Mouse (Mus musculus) liver, embryonic 13.5 days (tissue): ENCODE measurements around the gene Ahsg. TPM values are rescaled to one million over a fixed set of nuclear protein-coding genes. Genes with fewer than 3 reads are reported as not detected.

Source experiments
- ATAC-seq: fragments of 200-750 bp; cut with Nextera tagmentation; 2 replicates; pipeline ENCODE4 v1.8.0; 2017; ENCODE audit warnings: low read depth, mild to moderate bottlenecking, moderate number of reproducible peaks, moderate library complexity
- DNase-seq: peaks from one replicate; pipeline ENCODE4 v3.0.0; 2022
- H3K27ac ChIP-seq: fragments of 300-500 bp; sonication (generic); 2 replicates; pipeline ENCODE4 v1.5.1; 2015; ENCODE audit warnings: moderate library complexity, mild to moderate bottlenecking, inconsistent platforms
- H3K27me3 ChIP-seq: fragments of 300-500 bp; sonication (generic); 2 replicates; pipeline ENCODE4 v1.6.1; 2015; ENCODE audit warnings: mild to moderate bottlenecking, inconsistent platforms
- H3K36me3 ChIP-seq: fragments of 300-500 bp; sonication (generic); 2 replicates; pipeline ENCODE4 v1.6.1; 2015; ENCODE audit warnings: mild to moderate bottlenecking, inconsistent platforms
- H3K4me1 ChIP-seq: fragments of 300-500 bp; sonication (generic); replicated peaks from 2 replicates; pipeline ENCODE4 v1.6.1; 2015; ENCODE audit warnings: inconsistent platforms
- H3K4me2 ChIP-seq: fragments of 300-500 bp; sonication (generic); 2 replicates; pipeline ENCODE4 v1.6.1; 2015; ENCODE audit warnings: inconsistent platforms, mild to moderate bottlenecking, moderate library complexity
- H3K4me3 ChIP-seq: fragments of 300-500 bp; sonication (generic); replicated peaks from 2 replicates; pipeline ENCODE4 v1.5.1; 2015; ENCODE audit warnings: mild to moderate bottlenecking, inconsistent platforms
- H3K9ac ChIP-seq: fragments of 300-500 bp; sonication (generic); 2 replicates; pipeline ENCODE4 v1.6.1; 2015; ENCODE audit warnings: mild to moderate bottlenecking, inconsistent platforms
- H3K9me3 ChIP-seq: fragments of 300-500 bp; sonication (generic); replicated peaks from 2 replicates; pipeline ENCODE4 v1.6.1; 2016; ENCODE audit warnings: inconsistent platforms
- WGBS: fragments of 180-500 bp; shearing (Covaris S2); methylation state at CpG from one replicate; pipeline ENCODE4 v1.1.7; 2015; ENCODE audit not compliant: insufficient replicate concordance; 5-methylcytosine and 5-hydroxymethylcytosine counted together
- polyA plus RNA-seq: library from polyadenylated mRNA; unstranded; fragments of >200 nt; fragmentation: Nextera tagmentation; extraction: Ambion mirVana; gene quantifications from 2 replicates; pipeline ENCODE4 v1.2.1, GENCODE M21; 2015

The Ahsg gene
- polyA plus RNA-seq = 513 TPM in 2 replicates

DNA sequence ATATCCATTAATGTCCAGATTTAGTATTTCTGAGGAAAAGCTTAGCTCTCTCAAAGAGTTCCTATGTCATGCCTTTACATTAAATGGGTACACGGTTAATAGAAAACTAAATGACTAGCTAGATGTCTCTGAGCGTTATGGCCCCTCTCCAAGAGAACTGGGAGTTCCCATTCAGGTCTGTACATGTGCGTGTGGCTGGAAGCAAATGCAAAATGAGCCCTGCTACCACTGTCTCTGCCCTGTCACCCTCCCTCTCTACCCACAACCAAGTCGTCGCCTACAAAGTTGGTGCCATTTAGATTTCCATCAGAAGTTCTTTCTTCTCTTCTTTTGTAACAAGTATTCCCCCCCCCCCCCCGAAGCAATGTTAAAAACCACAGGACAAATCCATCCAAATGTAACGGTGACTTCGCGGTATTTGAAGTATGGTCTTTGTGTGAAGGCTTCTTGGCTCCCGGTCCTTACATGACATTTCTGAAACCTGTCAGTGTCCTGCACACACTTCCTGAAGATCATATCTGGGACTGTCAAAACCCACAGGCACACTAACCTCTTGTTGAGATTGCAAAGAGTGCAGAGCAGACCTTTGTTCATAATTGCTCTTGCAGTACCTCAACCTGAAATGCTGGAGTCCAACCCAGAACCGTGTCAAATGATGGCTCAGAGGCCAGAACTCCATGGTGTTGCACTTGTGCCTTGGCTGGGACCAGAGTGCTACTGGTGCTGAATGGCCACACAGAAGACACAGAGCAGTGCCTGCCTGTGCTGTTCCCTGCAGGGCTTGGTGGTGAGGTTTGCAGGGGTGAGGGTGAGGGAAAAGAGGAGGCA, at the start of gene Ahsg:
Gene Ahsg, plus strand, starts transcription at position 595 of the 828 bp plus-strand sequence.
- peak within 1 kb of the TSS; percentile 21; the same call in 1 of the 2 replicates for H3K4me2 ChIP-seq
- peak within 1 kb of the TSS; percentile 47 for H3K9ac ChIP-seq
- no peaks in the 10 kb centered on the region for H3K27me3 ChIP-seq
- DNase-seq (no peak), ATAC-seq (peak; percentile 22; the same call in 1 of the 2 replicates)
- peaks cover 24% of the 10 kb centered on the region for H3K4me1 ChIP-seq
- WGBS = 33% methylated on average over 11 of the region's 11 CpGs
- peaks cover 3% of the 10 kb centered on the region; the same call in 1 of the 2 replicates for H3K36me3 ChIP-seq
- H3K27ac ChIP-seq = peak within 1 kb of the TSS; percentile 74
- H3K4me3 ChIP-seq = peak within 1 kb of the TSS; percentile 41
- H3K9me3 ChIP-seq = no peaks in the 10 kb centered on the region

DNA sequence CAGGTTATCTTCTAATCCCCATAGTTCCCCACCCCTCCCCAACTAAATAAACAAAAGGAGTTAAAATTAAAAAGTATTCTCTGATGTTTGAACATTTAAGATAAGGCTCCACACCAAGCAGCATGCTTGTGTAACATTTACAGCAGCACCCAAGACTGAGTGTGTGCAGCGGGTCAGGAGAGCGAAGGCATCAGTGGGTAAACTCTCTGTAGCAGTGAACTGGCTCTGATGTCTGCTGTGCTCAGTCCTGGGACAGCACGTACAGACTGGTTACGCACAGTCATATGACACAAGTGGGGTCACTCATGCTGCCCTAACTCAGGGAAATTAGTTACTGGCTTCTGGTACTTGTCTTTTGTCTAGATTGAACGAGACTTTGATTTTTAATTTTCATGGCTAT, 48.2 kb upstream of the Ahsg start:
- H3K9me3 ChIP-seq = no peaks in the 10 kb centered on the region
- no peak for DNase-seq
- peaks cover 54% of the 10 kb centered on the region for H3K36me3 ChIP-seq
- peaks cover 36% of the 10 kb centered on the region for H3K4me1 ChIP-seq
- ATAC-seq = no peak
- H3K4me3 ChIP-seq = no peak overlapping the region
- H3K9ac ChIP-seq = peak overlapping the region; percentile 20; the same call in 1 of the 2 replicates
- no peak overlapping the region for H3K4me2 ChIP-seq
- no peaks in the 10 kb centered on the region for H3K27me3 ChIP-seq
- H3K27ac ChIP-seq = no peak overlapping the region
- WGBS = 81% methylated on average over 5 of the region's 5 CpGs

DNA sequence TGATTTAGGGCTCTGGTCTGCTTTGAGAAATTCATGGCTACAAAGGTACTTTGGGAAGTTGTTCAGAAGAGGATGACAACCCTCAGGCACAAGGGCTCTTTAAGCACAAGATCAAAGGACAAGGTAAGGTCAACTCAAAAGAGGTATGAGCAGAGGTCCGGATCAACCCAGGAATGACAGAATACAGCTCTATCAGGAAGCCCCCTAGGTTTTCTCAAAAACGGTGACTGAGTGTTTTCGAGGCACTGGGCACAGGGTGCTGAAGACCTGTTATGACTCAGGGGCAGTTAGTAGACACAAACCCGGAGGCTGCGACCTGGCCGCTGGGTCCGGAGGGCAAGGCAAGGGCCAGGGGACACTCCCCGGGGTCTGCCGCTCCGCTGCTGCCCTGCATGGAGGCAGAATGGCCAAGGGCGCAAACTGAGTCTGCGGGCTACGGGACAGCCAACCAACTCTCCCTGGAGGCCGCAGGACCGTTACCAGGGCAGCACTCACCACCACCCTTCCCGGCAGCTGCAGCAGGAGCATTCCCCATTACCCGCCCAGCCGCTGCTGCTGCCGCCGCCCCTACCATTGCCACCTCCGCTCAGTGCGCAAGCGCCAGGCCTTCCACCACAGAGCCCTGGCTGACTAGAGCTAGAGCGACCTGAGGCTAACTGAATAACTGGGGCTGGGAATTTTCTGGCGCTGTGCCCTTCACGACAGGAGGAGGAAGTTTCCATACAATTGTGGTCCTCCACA, 46.8 kb upstream of the Ahsg start:
- DNase-seq (peak; percentile 66), ATAC-seq (peak; percentile 88)
- Histone ChIP-seq H3K9ac (peak overlapping the region; percentile 72), H3K36me3 (peaks cover 50% of the 10 kb centered on the region), H3K9me3 (no peaks in the 10 kb centered on the region), H3K4me2 (peak overlapping the region; percentile 72), H3K27ac (peak overlapping the region; percentile 26), H3K27me3 (no peaks in the 10 kb centered on the region), H3K4me3 (peak overlapping the region; percentile 57), H3K4me1 (peaks cover 36% of the 10 kb centered on the region)
- WGBS = 14% methylated on average over 26 of the region's 26 CpGs

DNA sequence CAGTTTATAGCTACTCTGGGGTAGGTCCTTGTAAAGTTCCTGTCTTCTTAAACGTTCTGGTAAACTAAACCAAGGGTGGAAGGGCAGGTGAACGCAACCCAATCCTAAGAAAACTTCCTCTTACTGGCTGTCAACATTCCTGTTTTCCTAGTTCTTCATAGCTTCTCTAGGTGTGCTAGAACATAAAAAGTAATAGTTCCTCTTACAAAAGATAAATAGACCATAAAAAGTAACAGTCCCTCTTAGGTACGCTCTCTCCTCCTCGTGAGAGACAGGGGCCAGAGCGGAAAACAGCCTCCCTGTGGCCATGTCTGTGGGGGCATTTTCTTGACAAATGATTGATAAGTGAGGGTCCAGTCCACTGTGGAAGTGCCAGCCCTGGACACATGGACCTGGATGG, 46.2 kb upstream of the Ahsg start:
- H3K9me3 ChIP-seq = no peaks in the 10 kb centered on the region
- peak overlapping the region; percentile 72 for H3K9ac ChIP-seq
- no peaks in the 10 kb centered on the region for H3K27me3 ChIP-seq
- DNase-seq = no peak
- peaks cover 36% of the 10 kb centered on the region for H3K4me1 ChIP-seq
- ATAC-seq = no peak
- peaks cover 49% of the 10 kb centered on the region for H3K36me3 ChIP-seq
- WGBS = 69% methylated on average over 5 of the region's 5 CpGs
- H3K27ac ChIP-seq = peak overlapping the region; percentile 3; the same call in 1 of the 2 replicates
- peak overlapping the region; percentile 72 for H3K4me2 ChIP-seq
- peak overlapping the region; percentile 57 for H3K4me3 ChIP-seq

DNA sequence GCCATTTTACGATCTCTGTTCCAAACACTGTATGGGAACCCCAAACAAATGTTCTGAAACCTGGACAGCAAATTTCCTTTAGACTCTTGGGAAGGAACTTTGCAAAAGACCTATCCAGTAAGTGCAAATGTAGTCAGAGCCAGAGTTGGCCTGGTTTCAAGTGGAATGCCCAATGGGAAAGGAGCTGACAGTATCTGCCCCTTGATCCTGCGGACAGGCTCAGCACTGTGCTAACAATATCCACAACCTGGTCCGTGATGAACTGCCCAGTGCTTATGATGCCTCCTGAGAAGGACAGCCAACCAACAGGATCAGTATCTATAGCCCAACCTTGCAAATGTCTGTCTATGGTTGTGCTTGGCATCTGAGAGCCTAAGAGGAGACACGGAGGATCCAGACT, 45.6 kb upstream of the Ahsg start:
- no peaks in the 10 kb centered on the region for H3K9me3 ChIP-seq
- ATAC-seq = no peak
- peaks cover 38% of the 10 kb centered on the region for H3K4me1 ChIP-seq
- 78% methylated on average over 4 of the region's 4 CpGs for WGBS
- peak overlapping the region; percentile 72 for H3K4me2 ChIP-seq
- H3K27ac ChIP-seq = peak overlapping the region; percentile 3; the same call in 1 of the 2 replicates
- 0 out of 2 replicates have a peak overlapping the region, but pooled peaks have one; percentile 72 for H3K9ac ChIP-seq
- DNase-seq = no peak
- H3K27me3 ChIP-seq = no peaks in the 10 kb centered on the region
- H3K4me3 ChIP-seq = no peak overlapping the region
- peaks cover 49% of the 10 kb centered on the region for H3K36me3 ChIP-seq

DNA sequence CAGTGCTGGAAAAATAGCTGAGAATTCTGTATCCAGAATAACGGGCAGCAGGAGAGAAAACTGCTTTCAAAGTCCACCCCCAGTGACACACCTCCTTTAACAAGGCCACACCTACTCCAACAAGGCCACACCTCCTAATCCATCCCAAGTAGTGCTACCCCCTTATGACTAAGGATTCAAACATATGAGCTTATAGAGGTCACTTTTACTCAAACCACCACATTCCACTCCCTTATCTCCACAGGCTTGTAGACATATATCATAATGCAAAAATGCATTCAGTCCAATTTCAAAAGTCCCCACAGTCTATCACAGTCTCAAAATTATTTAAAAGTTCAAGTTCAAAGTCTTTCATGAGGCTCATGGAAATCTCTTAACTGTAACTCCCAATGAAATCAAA, 43.4 kb upstream of the Ahsg start:
- H3K9me3 ChIP-seq = no peaks in the 10 kb centered on the region
- WGBS = 88% methylated on average over 1 of the region's 1 CpGs
- H3K4me1 ChIP-seq = peaks cover 54% of the 10 kb centered on the region

DNA sequence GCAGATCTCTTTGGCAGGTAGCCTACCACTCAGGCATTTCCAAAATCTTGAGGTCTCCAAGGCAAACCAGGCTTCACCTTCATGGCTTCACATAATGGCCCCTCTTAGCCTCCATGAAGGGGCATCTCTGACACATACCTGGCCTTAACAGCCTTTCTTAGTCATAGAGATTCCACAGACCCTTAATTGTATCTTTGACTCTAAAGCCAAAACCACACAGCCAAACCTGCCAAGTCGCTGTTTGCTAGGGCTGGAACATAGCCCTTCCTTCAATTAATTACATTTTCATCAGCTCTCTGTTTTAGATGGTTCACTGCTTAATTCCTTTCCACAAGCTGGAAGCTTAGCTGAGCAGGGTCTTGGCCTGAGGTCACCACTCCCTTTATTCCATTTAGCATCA, 42.7 kb upstream of the Ahsg start:
- Histone ChIP-seq H3K4me3 (no peak overlapping the region), H3K36me3 (peaks cover 43% of the 10 kb centered on the region), H3K4me1 (peaks cover 56% of the 10 kb centered on the region), H3K4me2 (no peak overlapping the region), H3K9me3 (no peaks in the 10 kb centered on the region), H3K27ac (no peak overlapping the region), H3K9ac (no peak overlapping the region), H3K27me3 (no peaks in the 10 kb centered on the region)
- 74% methylated on average over 1 of the region's 1 CpGs for WGBS
- no peak for DNase-seq
- ATAC-seq = no peak

More for the DNA sequence above, 43.4 kb upstream of the Ahsg start:
- H3K36me3 ChIP-seq = peaks cover 41% of the 10 kb centered on the region
- H3K27ac ChIP-seq = no peak overlapping the region
- no peak overlapping the region for H3K4me2 ChIP-seq
- no peaks in the 10 kb centered on the region for H3K27me3 ChIP-seq
- DNase-seq = no peak
- no peak for ATAC-seq
- H3K4me3 ChIP-seq = no peak overlapping the region
- H3K9ac ChIP-seq = no peak overlapping the region

DNA sequence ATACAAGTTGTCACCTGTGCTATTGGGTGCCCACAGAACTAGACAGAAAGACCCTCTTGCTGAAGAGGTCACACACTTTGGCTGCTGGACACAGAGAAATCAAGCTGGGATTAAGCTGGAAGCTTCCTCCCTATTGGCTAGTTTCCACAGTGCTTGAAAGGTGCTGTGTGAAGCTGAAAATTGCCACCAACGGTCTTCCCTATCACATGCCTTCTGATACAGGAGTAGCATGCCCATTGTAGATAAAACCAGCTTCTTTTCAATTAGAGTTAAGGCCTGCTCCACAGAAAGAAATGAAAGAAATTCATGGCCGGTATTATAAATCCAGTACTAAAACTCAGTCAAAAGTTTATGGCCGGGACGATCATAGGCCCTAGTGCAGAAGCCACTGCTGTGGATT, 38.4 kb upstream of the Ahsg start:
- DNase-seq (peak; percentile 21), ATAC-seq (no peak)
- peak overlapping the region; percentile 77 for H3K4me2 ChIP-seq
- H3K4me3 ChIP-seq = peak overlapping the region; percentile 62
- H3K36me3 ChIP-seq = peaks cover 46% of the 10 kb centered on the region
- H3K27me3 ChIP-seq = no peaks in the 10 kb centered on the region
- 52% methylated on average over 4 of the region's 4 CpGs for WGBS
- H3K4me1 ChIP-seq = peaks cover 57% of the 10 kb centered on the region
- H3K27ac ChIP-seq = peak overlapping the region; percentile 78
- H3K9ac ChIP-seq = peak overlapping the region; percentile 23
- no peaks in the 10 kb centered on the region for H3K9me3 ChIP-seq

DNA sequence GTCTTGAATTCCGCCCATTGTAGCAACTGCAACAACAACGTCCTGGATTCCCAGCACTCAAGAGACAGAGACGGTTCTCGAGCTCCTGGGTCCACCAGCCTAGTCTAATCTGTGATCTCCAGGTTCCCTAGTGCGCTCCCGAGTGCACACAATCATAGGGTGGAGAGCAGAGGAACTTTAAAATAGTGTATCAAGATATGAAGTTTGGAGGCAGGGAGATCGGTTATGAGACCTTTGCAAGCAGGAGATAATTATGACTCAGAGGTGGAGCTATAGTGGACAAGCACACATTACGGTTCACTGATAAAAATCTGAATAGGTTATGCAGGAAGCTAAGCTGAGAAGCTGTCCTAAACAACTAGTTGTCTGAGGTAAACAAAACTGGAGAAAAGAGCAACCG, 34.3 kb upstream of the Ahsg start:
- 3% methylated on average over 9 of the region's 9 CpGs for WGBS
- ATAC-seq = peak; percentile 46
- no peaks in the 10 kb centered on the region for H3K9me3 ChIP-seq
- H3K4me3 ChIP-seq = peak overlapping the region; percentile 67
- H3K27me3 ChIP-seq = no peaks in the 10 kb centered on the region
- peaks cover 32% of the 10 kb centered on the region for H3K36me3 ChIP-seq
- peaks cover 61% of the 10 kb centered on the region for H3K4me1 ChIP-seq
- peak; percentile 60 for DNase-seq
- peak overlapping the region; percentile 71 for H3K9ac ChIP-seq
- H3K4me2 ChIP-seq = peak overlapping the region; percentile 77
- H3K27ac ChIP-seq = peak overlapping the region; percentile 96

DNA sequence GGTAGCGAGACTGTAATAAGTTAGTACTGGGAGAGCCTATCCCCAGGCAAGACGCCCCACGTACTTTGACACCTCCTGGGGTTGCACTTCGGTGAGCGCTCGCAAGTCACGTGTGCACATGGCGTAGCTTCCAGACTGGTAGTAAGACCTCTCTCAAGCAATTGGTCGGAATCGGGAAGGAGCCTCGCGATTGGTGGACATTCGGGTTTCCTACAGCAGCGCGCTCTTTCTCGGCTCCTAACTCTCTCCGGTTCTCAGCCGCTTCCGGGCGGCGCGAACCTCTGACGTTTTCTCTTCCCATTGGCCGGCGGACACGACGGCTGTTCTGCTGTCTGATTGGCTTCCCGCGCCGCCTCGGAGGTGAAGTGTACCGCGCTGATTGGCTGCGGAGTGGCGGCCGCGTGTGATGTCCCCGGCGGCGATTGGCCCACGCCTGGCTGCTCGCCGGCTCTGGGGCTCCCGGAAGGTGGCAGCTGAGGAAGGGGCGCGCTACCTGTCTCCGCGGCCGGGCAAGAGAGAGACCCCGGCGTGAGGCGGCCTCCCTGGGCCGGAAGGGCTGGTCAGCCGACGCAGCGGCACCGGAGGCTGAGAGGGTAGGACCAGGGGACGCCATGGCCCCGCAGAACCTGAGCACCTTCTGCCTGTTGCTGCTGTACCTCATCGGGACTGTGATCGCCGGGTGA, 33.5 kb upstream of the Ahsg start, which contains the start of the genes Tbccd1 and Dnajb11:
Gene Tbccd1, minus strand, starts transcription at position 239 of the 683 bp plus-strand sequence.
Gene Dnajb11, plus strand, starts transcription at position 415 of the 683 bp plus-strand sequence.
- H3K27me3 ChIP-seq = no peaks in the 10 kb centered on the region
- peak within 1 kb of the TSS; percentile 96 for H3K27ac ChIP-seq
- ATAC-seq (peak; percentile 96), DNase-seq (peak; percentile 98)
- peak within 1 kb of the TSS; percentile 100 for H3K4me3 ChIP-seq
- H3K4me2 ChIP-seq = peak within 1 kb of the TSS; percentile 87
- H3K4me1 ChIP-seq = peaks cover 53% of the 10 kb centered on the region
- H3K36me3 ChIP-seq = peaks cover 40% of the 10 kb centered on the region
- peak within 1 kb of the TSS; percentile 96 for H3K9ac ChIP-seq
- H3K9me3 ChIP-seq = no peaks in the 10 kb centered on the region
- 0% methylated on average over 62 of the region's 62 CpGs for WGBS

DNA sequence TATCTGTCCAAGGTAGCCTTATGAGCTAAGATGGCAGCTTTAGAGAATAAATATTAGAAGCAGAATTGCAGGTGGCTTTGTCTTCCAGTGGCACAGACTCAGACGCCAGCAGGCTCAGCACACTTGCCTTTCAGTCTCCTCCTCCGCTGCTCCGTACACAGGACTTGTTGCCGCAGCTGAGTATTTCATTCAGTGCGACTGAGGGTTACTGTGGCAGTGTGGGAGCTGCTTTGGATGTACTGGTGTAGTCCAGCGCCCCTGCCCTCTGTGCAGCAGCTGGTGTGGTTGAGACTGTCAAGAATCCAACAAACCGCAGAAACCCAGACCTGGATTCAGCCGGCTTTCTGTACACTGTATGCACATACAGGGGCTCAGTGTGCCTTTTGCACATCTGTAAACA, 18.7 kb upstream of the Ahsg start:
- ATAC-seq = no peak
- Histone ChIP-seq H3K4me2 (no peak overlapping the region), H3K27ac (no peak overlapping the region), H3K9ac (no peak overlapping the region), H3K27me3 (no peaks in the 10 kb centered on the region), H3K4me1 (no peaks in the 10 kb centered on the region), H3K36me3 (peaks cover 63% of the 10 kb centered on the region), H3K4me3 (no peak overlapping the region), H3K9me3 (no peaks in the 10 kb centered on the region)
- 90% methylated on average over 8 of the region's 8 CpGs for WGBS
- no peak for DNase-seq
